Mouse (Mus musculus) neural tube, embryonic 13.5 days (tissue): ENCODE data around the gene Olfr851. TPM values are rescaled to one million over a fixed set of nuclear protein-coding genes. Genes with fewer than 3 reads are reported as not detected.

Source experiments
- ATAC-seq: fragments of 200-750 bp; cut with Nextera tagmentation; 2 replicates; pipeline ENCODE4 v1.8.0; 2017; ENCODE audit warnings: low read depth, mild to moderate bottlenecking, moderate TSS enrichment, moderate library complexity
- H3K27ac ChIP-seq: fragments of 300-500 bp; sonication (generic); replicated peaks from 2 replicates; pipeline ENCODE4 v1.5.1; 2015; ENCODE audit warnings: moderate library complexity, mild to moderate bottlenecking, inconsistent platforms
- H3K27me3 ChIP-seq: fragments of 300-500 bp; sonication (generic); 2 replicates; pipeline ENCODE4 v1.6.1; 2015; ENCODE audit warnings: mild to moderate bottlenecking, inconsistent platforms
- H3K36me3 ChIP-seq: fragments of 300-500 bp; sonication (generic); 2 replicates; pipeline ENCODE4 v1.6.1; 2015; ENCODE audit warnings: mild to moderate bottlenecking, inconsistent platforms
- H3K4me1 ChIP-seq: fragments of 300-500 bp; sonication (generic); replicated peaks from 2 replicates; pipeline ENCODE4 v1.6.1; 2015; ENCODE audit warnings: inconsistent platforms
- H3K4me2 ChIP-seq: fragments of 300-500 bp; sonication (generic); 2 replicates; pipeline ENCODE4 v1.6.1; 2015; ENCODE audit warnings: inconsistent platforms, mild to moderate bottlenecking, moderate library complexity
- H3K4me3 ChIP-seq: fragments of 300-500 bp; sonication (generic); 2 replicates; pipeline ENCODE4 v1.5.1; 2015; ENCODE audit warnings: mild to moderate bottlenecking, inconsistent platforms
- H3K9ac ChIP-seq: fragments of 300-500 bp; sonication (generic); 2 replicates; pipeline ENCODE4 v1.6.1; 2015; ENCODE audit warnings: moderate library complexity, mild to moderate bottlenecking, inconsistent platforms
- H3K9me3 ChIP-seq: fragments of 300-500 bp; sonication (generic); 2 replicates; pipeline ENCODE4 v1.6.1; 2016; ENCODE audit warnings: inconsistent platforms
- whole genome bisulfite sequencing: fragments of 180-500 bp; shearing (Covaris S2); methylation state at CpG from one replicate; pipeline ENCODE4 v1.1.7; 2015; 5-methylcytosine and 5-hydroxymethylcytosine counted together
- polyA plus RNA-seq: library from polyadenylated mRNA; unstranded; fragments of >200 nt; fragmentation: Nextera tagmentation; extraction: Ambion mirVana; gene quantifications from 2 replicates; pipeline ENCODE4 v1.2.1, GENCODE M21; 2015

Gene Olfr851
- not detected in 2 replicates for polyA plus RNA-seq

DNA sequence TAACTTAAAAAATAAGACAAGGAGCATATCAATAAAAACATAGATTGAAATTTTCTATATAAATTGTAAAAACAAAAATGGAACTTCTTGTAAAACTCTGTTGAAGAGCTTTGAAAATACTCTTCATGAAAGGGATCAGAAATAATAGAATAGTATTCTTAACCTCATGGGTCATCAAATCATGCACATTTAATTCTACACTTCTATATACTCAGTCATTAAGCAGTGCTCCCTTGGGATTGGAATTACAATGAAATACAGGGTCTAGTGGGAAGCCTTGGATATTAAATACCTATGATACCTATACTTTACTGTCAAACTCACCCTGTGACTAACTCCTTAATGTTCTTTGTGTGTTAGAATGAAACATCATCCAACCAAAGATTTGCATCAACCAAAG lies at the start of gene Olfr851:
Gene Olfr851 (plus strand): TSS at position 301 of the 400 bp plus-strand sequence.
- no peak within 1 kb of the TSS for H3K9ac ChIP-seq
- no peak within 1 kb of the TSS for H3K27ac ChIP-seq
- peaks cover 20% of the 10 kb centered on the region; the same call in 1 of the 2 replicates for H3K9me3 ChIP-seq
- H3K4me2 ChIP-seq = no peak within 1 kb of the TSS
- H3K4me1 ChIP-seq = no peaks in the 10 kb centered on the region
- H3K4me3 ChIP-seq = no peak within 1 kb of the TSS
- no peaks in the 10 kb centered on the region for H3K36me3 ChIP-seq
- no peaks in the 10 kb centered on the region for H3K27me3 ChIP-seq
- ATAC-seq = no peak

GRCm38 (mm10) chr9:19478148-19478547 lies 14.9 kb upstream of the Olfr851 start, which contains the start of gene Olfr850:
Olfr850 (minus strand) TSS chr9:19478248.
- no peak within 1 kb of the TSS for H3K4me2 ChIP-seq
- H3K4me3 ChIP-seq = no peak within 1 kb of the TSS
- H3K9me3 ChIP-seq = peaks cover 4% of the 10 kb centered on the region; the same call in 1 of the 2 replicates
- H3K27ac ChIP-seq = no peak within 1 kb of the TSS
- H3K36me3 ChIP-seq = no peaks in the 10 kb centered on the region
- no peak within 1 kb of the TSS for H3K9ac ChIP-seq
- no peak for ATAC-seq
- no peaks in the 10 kb centered on the region for H3K27me3 ChIP-seq
- no peaks in the 10 kb centered on the region for H3K4me1 ChIP-seq

DNA sequence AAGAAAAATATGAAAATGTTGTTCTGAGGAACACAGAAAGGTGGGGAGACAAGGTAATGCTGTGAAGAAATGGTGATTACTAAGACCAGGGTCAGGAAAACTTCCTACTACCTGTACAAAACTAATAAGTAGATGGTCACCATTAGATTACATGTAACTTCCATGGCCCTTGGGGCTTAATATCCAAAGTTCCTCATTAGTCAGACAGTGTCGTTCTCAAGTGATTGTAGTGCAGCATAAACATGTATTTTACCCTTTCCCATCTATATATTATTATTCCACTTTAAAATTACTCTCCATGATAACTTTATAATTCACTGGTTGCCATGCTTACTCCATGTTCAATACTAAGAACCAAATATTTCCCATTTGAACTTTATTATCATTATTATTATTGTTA lies 47.9 kb downstream of the Olfr851 start, which contains the start of gene Olfr853:
Gene Olfr853 (minus strand): TSS at position 101 of the 400 bp plus-strand sequence.
- H3K4me3 ChIP-seq = no peak within 1 kb of the TSS
- H3K27ac ChIP-seq = no peak within 1 kb of the TSS
- WGBS = 81% methylated on average over 1 of the region's 1 CpGs
- peaks cover 19% of the 10 kb centered on the region; the same call in 1 of the 2 replicates for H3K9me3 ChIP-seq
- H3K4me1 ChIP-seq = no peaks in the 10 kb centered on the region
- no peaks in the 10 kb centered on the region for H3K36me3 ChIP-seq
- no peak within 1 kb of the TSS for H3K4me2 ChIP-seq
- no peaks in the 10 kb centered on the region for H3K27me3 ChIP-seq
- no peak for ATAC-seq
- no peak within 1 kb of the TSS for H3K9ac ChIP-seq

Other genes with a start within 250 kb of the Olfr851 start
- gene Olfr843, start 241.3 kb upstream of the Olfr851 start, polyA plus RNA-seq = not detected in 2 replicates
- gene Olfr844, start 176.9 kb upstream of the Olfr851 start, polyA plus RNA-seq = not detected in 2 replicates
- not detected in 2 replicates for gene Olfr845, start 156.8 kb upstream of the Olfr851 start, polyA plus RNA-seq
- gene Olfr846, start 129.3 kb upstream of the Olfr851 start, polyA plus RNA-seq = not detected in 2 replicates
- gene Olfr847, start 114.6 kb upstream of the Olfr851 start, polyA plus RNA-seq = not detected in 2 replicates
- gene Olfr849, start 53.0 kb upstream of the Olfr851 start, polyA plus RNA-seq = not detected in 2 replicates
- gene Olfr850, start 15.0 kb upstream of the Olfr851 start, polyA plus RNA-seq = not detected in 2 replicates
- gene Olfr853, start 47.8 kb downstream of the Olfr851 start, polyA plus RNA-seq = not detected in 2 replicates
- not detected in 2 replicates for gene Olfr854, start 74.1 kb downstream of the Olfr851 start, polyA plus RNA-seq
- not detected in 2 replicates for gene Olfr855, start 89.3 kb downstream of the Olfr851 start, polyA plus RNA-seq
- 36.8 and 37.5 TPM in 2 replicates for gene Zfp317, start 128.8 kb downstream of the Olfr851 start, polyA plus RNA-seq
- not detected in 2 replicates for gene Olfr857, start 216.1 kb downstream of the Olfr851 start, polyA plus RNA-seq